Mouse (Mus musculus) inflammation-experienced regulatory T-cells, adult 6 months (primary cell): ENCODE data around the gene Ercc6l2. TPM values are rescaled to one million over a fixed set of nuclear protein-coding genes. Genes with fewer than 3 reads are reported as not detected.
"Not testable (repeated sequence)": the region's sequence is repeated elsewhere in the genome, so short reads cannot be mapped to it uniquely, and the experiment has no call there.

Source experiments
- ATAC-seq: one replicate; pipeline ENCODE4 v1.8.0; 2017
- polyA plus RNA-seq, 3 experiments: library from polyadenylated mRNA; unstranded; fragments of 100-300 nt; shearing (Covaris generic); gene quantifications; one replicate each; pipeline ENCODE4 v1.2.1; 2017

The Ercc6l2 gene
- polyA plus RNA-seq, 3 experiments from 2014 or later, result 17.9 to 32.3 (median 21.1) TPM

GRCm38 (mm10) chr13:63885532-63885949 is 70.5 kb downstream of the Ercc6l2 start:
- ATAC-seq, result peak; percentile 23

DNA sequence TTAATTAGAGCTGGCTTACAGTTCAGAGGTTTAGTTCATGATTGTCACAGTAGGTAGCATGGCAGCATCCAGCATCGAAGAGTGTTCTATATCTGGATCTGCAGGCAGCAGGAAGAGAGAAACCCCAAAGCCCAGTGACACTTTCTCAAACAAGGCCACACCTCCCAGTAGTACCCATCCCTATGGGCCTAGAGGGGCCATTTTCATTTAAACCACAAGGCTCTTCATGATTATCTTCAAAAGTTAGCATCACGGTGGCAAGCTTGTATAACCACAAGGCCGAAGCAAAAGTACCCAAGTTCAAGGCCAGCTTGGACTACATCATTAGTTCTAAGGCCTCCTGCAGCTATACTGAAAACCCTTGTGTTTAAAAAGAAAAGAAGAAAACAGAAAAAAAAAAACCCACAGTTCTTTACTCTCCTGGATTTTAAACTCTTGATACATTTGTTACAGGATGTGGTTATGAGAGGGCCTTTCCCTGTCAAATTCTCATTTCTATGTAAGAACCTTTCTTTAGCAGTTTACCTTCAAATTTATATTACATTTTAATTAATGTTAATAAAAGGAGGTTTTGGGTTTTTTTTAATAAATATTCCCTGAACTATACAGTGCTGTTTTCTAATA is 71.5 kb downstream of the Ercc6l2 start:
- ATAC-seq, result peak; percentile 81

DNA sequence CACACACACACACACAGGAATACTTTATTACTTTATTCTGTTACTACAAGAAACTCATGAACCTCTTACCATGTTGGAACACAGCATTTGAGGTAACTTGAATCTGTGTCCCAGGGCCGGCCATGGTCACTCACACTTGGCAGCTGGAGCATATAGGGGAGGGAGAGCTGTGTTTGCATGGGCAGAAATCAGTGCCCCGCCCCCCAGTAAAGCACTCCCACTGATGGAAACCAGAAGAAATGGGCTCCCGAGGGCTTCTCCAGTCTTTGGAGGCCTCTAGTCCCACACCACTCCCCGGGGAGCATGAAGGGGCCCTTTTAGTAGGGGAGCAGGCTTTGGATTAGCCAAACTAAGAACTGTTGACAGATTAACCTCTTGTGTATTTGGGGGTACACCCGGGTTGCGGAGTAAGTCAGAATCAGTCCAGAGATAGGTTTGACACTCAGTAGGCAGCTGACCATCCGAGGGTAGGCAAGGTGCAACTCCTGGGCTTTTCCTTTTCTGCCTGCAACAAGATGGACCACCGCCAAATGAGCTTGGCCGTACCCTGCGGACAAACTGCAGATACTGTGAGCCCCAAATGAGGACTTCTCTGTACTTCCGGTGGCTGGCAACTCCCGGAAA is 85.8 kb downstream of the Ercc6l2 start:
- ATAC-seq, result no peak

DNA sequence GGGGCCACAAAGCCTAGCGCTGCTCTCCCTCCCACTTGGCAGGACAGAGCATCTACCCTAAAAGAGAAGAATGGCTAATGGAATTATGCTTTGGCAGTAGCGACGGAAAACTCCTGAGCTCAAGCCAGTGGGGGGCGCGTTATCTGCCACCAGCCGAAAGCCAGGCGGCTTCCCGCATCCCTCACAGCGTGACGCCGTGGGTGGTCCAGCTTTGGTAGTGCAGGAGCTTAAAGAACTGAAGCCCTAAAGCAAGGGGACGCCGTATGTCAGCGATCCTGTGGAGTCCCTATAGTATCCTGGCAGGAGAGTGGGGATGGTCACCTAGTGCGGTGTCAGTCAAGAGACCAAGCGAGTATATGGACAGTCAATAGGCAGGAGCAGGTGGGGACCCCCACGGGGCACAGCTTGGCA is 86.3 kb downstream of the Ercc6l2 start:
- no peak for ATAC-seq

DNA sequence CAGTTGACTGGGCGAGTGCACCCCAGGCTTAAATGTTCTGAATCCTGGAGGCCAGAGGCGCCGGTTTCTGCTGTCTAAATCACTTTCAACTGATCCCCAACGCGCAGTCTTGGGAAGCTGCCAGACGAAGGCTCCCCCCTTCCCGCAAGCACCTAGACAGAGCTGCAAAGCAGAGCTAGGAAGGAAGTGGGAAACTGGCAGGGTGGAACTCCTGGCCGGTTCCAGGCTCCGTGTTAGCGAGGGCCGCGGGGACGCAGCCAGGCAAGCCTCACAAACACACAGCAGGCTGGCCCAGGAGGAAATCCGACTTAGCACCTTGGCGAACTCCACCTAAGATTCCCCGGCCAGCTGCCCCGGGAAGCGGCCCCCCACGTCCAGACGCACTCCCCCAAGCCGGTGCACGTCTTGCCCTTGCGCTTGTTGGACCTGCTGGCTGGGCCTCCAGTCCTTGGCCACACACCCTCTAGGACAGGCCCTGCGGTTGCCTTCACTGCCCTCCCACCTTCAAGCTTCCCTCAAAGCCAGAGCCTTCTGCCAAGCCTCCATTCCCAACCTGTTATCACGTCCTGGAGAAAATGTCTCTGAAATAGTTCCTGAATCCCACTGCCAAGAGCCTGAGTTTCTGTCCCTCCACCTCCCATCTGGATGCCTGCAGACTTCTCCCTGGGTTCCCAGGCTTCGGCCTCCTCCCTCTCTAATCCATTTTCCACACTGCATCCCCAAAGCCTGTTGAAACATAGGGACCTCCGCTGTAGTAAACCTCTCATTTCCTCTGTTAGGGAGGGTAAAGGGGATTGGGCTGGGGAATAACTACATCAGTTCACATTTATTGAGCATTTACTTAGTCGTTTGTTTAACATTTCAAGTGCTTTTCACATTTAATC is 86.9 kb downstream of the Ercc6l2 start:
- no peak for ATAC-seq

GRCm38 (mm10) chr13:63906516-63906915 is 91.5 kb downstream of the Ercc6l2 start:
- no peak for ATAC-seq

DNA sequence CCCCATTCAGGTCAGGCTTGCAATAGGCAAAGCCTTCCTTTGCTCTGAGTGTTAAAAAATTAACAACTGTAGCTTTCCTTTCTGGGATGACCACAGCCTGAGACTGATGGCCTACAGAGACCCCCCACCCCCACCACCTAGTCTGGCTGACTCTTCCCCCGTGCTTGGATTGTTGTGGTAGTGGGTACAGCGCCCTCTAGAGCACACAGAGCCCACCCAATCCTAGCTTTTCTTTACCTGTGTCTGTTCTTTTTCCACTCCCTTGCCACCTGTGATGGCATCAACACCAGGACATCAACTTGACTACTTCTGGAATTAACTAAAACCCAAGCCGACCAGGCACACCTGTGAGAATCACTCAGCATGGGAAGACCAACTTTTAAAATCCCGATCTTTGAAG is 92.4 kb downstream of the Ercc6l2 start:
- no peak for ATAC-seq

DNA sequence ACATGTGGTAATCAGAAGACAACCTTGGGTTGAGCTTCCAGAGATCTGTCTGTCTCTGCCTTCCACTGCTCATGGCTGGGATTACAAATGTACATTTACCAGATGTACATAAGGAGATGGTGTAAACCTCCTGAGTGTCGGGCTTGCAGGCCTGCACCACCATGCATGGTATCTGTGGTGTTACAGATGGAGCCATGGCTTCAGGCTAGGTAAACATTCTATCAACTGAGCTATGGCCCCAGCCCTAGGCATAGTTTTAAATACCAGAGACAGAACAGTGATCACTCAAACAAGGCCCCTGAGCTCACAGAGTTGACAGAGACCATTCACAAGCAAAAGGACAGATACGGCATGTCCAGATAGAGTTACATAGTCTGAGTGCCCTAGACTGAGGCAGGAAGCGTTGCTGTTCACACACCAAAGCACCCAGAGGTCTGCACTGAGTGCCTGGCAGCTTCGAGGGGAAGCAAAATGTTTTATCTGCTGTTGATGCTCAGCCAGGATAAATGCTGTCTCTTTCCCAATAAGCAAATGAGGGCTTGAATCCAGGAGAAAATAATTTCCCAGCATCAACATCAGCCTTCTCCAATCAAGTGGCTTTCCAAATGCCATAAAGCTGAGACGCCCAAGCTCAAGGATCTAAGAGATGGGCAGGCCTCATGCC is 95.2 kb downstream of the Ercc6l2 start:
- ATAC-seq, result no peak

GRCm38 (mm10) chr13:63911617-63912016 is 96.6 kb downstream of the Ercc6l2 start:
- ATAC-seq, result no peak

DNA sequence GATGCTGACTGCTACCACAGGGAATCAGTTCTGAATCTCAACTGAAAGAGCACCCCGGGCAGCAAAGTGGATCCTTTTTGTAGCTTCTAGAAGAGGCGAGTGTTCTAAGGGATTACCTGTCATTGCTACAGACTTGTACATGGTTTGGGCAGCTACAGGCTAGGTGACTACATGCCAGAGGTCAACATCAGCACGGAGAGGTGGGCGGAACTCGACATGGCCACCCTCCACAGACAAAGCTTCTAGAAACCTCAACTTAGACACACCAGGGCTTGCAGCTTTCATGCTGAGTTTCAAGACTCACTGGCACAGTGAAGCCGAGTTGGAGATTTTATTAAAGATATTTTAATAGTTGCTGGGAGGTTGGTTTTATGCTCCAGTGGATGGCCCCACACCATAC is 98.1 kb downstream of the Ercc6l2 start:
- ATAC-seq, result no peak

DNA sequence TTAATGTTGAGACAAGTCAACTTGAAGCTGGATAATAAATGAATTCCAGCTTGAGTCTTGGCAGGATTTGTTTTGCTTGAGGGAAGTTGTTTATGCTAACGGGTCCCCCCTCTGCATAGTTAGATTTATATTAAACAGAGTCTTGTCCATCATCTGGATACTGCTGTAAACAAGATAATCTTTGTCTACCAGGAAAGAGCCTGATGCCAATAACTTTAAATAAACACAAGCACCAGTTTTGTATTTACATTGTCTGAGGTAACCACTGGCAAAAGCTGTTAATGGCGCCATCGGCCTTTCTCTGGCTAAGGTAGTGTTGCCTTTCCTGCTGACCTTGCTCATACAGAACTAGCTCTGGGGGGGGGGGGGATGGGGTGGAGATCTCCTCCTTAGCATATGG is 100.1 kb downstream of the Ercc6l2 start:
- ATAC-seq, result no peak

GRCm38 (mm10) chr13:63915684-63916083 is 100.6 kb downstream of the Ercc6l2 start:
- ATAC-seq, result no peak

GRCm38 (mm10) chr13:63916568-63916967 is 101.5 kb downstream of the Ercc6l2 start:
- ATAC-seq, result no peak

GRCm38 (mm10) chr13:63917198-63917767 is 102.2 kb downstream of the Ercc6l2 start:
- no peak for ATAC-seq

DNA sequence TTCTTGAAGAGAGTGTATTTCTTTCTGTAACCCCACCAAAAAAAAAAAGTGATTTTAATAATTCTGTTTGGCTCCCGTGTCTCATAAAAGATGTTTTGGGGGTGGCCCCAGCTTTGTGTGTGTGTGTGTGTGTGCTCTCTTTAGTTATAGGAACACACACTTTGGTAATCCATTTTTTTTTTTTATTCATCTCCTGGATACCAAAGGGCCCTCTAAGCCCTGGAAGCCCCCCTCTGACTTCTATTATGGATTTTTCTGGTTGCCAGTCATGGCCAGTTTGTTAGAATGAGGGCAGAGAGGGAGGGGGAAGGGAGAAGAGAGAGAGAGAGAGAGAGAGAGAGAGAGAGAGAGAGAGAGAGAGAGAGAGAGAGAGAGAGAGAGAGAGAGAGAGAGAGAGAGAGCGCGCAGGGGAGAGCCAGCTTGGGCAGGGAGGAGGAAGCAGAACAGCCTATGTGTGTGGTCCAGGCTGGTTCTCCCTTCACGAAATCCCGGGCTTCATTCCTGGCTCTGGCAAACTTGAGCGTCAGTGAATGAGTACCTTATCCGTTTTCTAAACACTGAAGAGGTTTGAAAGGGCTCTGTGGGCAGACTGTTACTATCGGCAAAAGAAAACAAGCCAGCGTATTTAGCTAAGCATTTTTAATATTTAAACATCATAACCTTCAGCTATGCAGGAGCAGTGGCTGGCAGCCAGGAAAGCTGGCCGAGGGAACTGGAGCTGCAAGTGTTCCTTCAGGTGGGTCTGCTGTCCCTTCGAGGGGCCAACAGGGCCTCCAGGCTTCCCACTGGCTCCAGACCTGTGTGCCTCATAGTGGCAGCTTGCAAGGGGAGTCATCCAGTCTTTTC is 103.0 kb downstream of the Ercc6l2 start:
- ATAC-seq, result no peak

GRCm38 (mm10) chr13:63918733-63919422 is 103.8 kb downstream of the Ercc6l2 start:
- ATAC-seq, result no peak

- ATAC-seq, result not testable (repeated sequence)
Measured at GRCm38 (mm10) chr13:63924036-63924435, 109.0 kb downstream of the Ercc6l2 start.

DNA sequence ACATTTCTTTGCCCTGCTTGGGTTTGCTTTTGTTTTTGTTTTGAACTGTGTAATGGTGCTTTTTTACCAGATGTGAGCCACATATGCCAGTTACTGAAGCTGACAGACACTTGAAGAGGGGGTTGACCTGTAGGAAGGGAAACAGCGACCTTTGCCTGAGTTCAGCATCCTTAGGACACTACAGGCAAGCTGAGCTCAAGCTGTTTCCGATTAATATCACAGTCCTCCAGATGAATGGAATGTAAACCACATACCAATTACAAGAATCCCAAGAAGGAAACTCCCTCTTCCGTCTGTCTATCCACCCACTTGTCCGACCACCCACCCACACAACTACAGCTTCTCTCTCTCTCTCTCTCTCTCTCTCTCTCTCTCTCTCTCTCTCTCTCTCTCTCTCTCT is 112.3 kb downstream of the Ercc6l2 start:
- ATAC-seq, result no peak

- ATAC-seq, result no peak
Measured at GRCm38 (mm10) chr13:63929351-63929750, 114.3 kb downstream of the Ercc6l2 start.

- no peak for ATAC-seq
Measured at GRCm38 (mm10) chr13:63929917-63930515, 115.0 kb downstream of the Ercc6l2 start.

DNA sequence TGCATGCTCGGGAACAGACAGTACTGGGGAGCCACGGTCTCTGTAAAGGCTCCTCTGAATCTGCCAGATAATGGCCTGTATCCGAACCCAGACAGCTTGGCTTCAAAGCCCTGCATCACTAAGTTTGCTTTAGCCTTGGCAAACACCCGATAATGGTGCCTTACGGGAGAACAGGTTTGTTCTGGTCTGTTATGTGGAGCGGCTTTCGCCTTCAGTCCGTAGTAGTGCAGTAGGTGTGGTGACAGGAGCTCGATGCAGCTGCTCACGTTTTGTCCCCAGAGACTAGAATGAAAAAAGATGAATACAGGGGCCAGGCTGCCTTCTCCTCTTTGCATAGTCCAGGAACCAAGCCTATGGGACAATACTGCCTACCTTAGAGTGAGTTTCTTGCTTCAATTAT is 115.5 kb downstream of the Ercc6l2 start:
- ATAC-seq, result no peak
